In genomic region chr7:130982881-130983280, GRCm38 (mm10) we compare ENCODE assay signal across 21 mouse cellular contexts. TPM values are rescaled to one million over a fixed set of nuclear protein-coding genes. Genes with fewer than 3 reads are reported as not detected.
DNase-seq lines count a peak whose midpoint lies in the region; ATAC-seq and TF ChIP-seq lines count a peak whose summit lies in the region.
"Had no signal": no experiment of that assay in that cellular context is flagged by ENCODE, and none has a peak within 500 bp of the region (broad histone marks: within the 10 kb centered on the region; RNA-seq: fewer than 3 reads in every experiment).

No protein-coding gene starts in this region.

- TF ChIP-seq CTCF in lung, adult 2 months (IDR thresholded peaks at IDR 0.05; ENCODE audit: insufficient read depth, low read length): no peak
- TF ChIP-seq CTCF in Patski (IDR thresholded peaks at IDR 0.05): no peak

- no peak overlapping the region for H3K9ac ChIP-seq in heart, embryonic 11.5 days (ENCODE audit: low read depth, low read length)
- no peak overlapping the region for H3K9ac ChIP-seq in lung, embryonic 15.5 days
- no peak overlapping the region for H3K9ac ChIP-seq in stomach, embryonic 14.5 days (replicated peaks; ENCODE audit: low read depth, low read length)
- H3K9ac ChIP-seq: embryonic facial prominence, embryonic 13.5 days; forebrain, embryonic 12.5 days; liver, embryonic 15.5 days; midbrain, embryonic 15.5 days had no signal

- no peak for TF ChIP-seq POLR2A in lung, adult 2 months (IDR thresholded peaks at IDR 0.05; ENCODE audit: borderline replicate concordance, extremely low read depth, low read depth, low read length)

- intact Hi-C loops in gastrocnemius, postnatal 14 days (cut with DNase I; ENCODE audit: low total_unique reads): no loop called here

- no peaks in the 10 kb centered on the region for H3K27me3 ChIP-seq in heart, embryonic 11.5 days (ENCODE audit: control insufficient read depth, insufficient read depth, low read length)
- no peaks in the 10 kb centered on the region for H3K27me3 ChIP-seq in lung, embryonic 15.5 days
- no peaks in the 10 kb centered on the region for H3K27me3 ChIP-seq in Patski
- H3K27me3 ChIP-seq in stomach, embryonic 14.5 days (ENCODE audit: control insufficient read depth, insufficient read depth, low read length): no peaks in the 10 kb centered on the region
- H3K27me3 ChIP-seq: embryonic facial prominence, embryonic 13.5 days; forebrain, embryonic 12.5 days; liver, embryonic 15.5 days; midbrain, embryonic 15.5 days had no signal

- peaks cover 29% of the 10 kb centered on the region for H3K4me1 ChIP-seq in heart, embryonic 11.5 days (ENCODE audit: control insufficient read depth, insufficient read depth, low read length)
- peaks cover 44% of the 10 kb centered on the region for H3K4me1 ChIP-seq in lung, embryonic 15.5 days
- peaks cover under 1% of the 10 kb centered on the region; the same call in 1 of the 2 replicates for H3K4me1 ChIP-seq in lung, adult 2 months (ENCODE audit: control insufficient read depth, insufficient read depth, low read length)
- peaks cover 14% of the 10 kb centered on the region; the same call in 1 of the 2 replicates for H3K4me1 ChIP-seq in stomach, embryonic 14.5 days (ENCODE audit: control insufficient read depth, insufficient read depth, low read length)
- H3K4me1 ChIP-seq: liver, embryonic 15.5 days had no signal

- H3K4me3 ChIP-seq in heart, embryonic 11.5 days (ENCODE audit: low read depth, low read length): no peak overlapping the region
- no peak overlapping the region for H3K4me3 ChIP-seq in lung, embryonic 15.5 days
- H3K4me3 ChIP-seq in lung, adult 2 months (replicated peaks; ENCODE audit: extremely low read depth, low read depth, low read length): no peak overlapping the region
- H3K4me3 ChIP-seq in stomach, embryonic 14.5 days (ENCODE audit: low read depth, low read length): no peak overlapping the region
- H3K4me3 ChIP-seq: embryonic facial prominence, embryonic 13.5 days; forebrain, embryonic 12.5 days; liver, embryonic 15.5 days; midbrain, embryonic 15.5 days had no signal

- WGBS in heart, embryonic 11.5 days (ENCODE audit: insufficient replicate concordance): 55% methylated on average over 3 of the region's 3 CpGs
- 50% methylated on average over 3 of the region's 3 CpGs for WGBS in lung, embryonic 15.5 days
- 50% methylated on average over 3 of the region's 3 CpGs for WGBS in lung, adult 2 months
- WGBS in stomach, embryonic 14.5 days: 65% methylated on average over 3 of the region's 3 CpGs

- H3K4me2 ChIP-seq in heart, embryonic 11.5 days: no peak overlapping the region
- no peak overlapping the region for H3K4me2 ChIP-seq in lung, embryonic 15.5 days
- no peak overlapping the region for H3K4me2 ChIP-seq in stomach, embryonic 14.5 days (replicated peaks; ENCODE audit: low read depth, low read length)
- H3K4me2 ChIP-seq: embryonic facial prominence, embryonic 13.5 days; forebrain, embryonic 12.5 days; liver, embryonic 15.5 days; midbrain, embryonic 15.5 days had no signal

- H3K36me3 ChIP-seq in heart, embryonic 11.5 days (ENCODE audit: control insufficient read depth, insufficient read depth, low read length): no peaks in the 10 kb centered on the region; the same call in 1 of the 2 replicates
- H3K36me3 ChIP-seq in lung, embryonic 15.5 days: no peaks in the 10 kb centered on the region
- no peaks in the 10 kb centered on the region for H3K36me3 ChIP-seq in stomach, embryonic 14.5 days (ENCODE audit: control insufficient read depth, insufficient read depth, low read length)
- H3K36me3 ChIP-seq: embryonic facial prominence, embryonic 13.5 days; forebrain, embryonic 12.5 days; G1E; liver, embryonic 15.5 days; midbrain, embryonic 15.5 days had no signal

- no peak for DNase-seq in heart, adult 9 months (ENCODE audit: low spot score in 2 of 2)
- no peak for DNase-seq in lung, adult 2 months
- no peak for DNase-seq in Patski (ENCODE audit: low read depth, low spot score)
- no peak for DNase-seq in gastrocnemius, postnatal 14 days
- DNase-seq: adrenal gland, postnatal 10 days; cerebellum, adult 18-20 months; gastrocnemius, postnatal 25 days; right cerebral cortex, postnatal 4 days had no signal

- H3K9me3 ChIP-seq in heart, embryonic 11.5 days (replicated peaks; ENCODE audit: control insufficient read depth, low read length): no peaks in the 10 kb centered on the region
- no peaks in the 10 kb centered on the region for H3K9me3 ChIP-seq in lung, embryonic 15.5 days
- no peaks in the 10 kb centered on the region for H3K9me3 ChIP-seq in stomach, embryonic 14.5 days (ENCODE audit: control insufficient read depth, low read depth, low read length)
- H3K9me3 ChIP-seq: embryonic facial prominence, embryonic 13.5 days; forebrain, embryonic 12.5 days; liver, embryonic 15.5 days; midbrain, embryonic 15.5 days had no signal

- POLR2A ChIA-PET in Patski (lab: Charles Lee): interaction anchor here (0.6 kb wide), 1 partner anchor 123 kb away, joined by 4 read pairs; no protein-coding TSS in a partner anchor

- CTCF ChIA-PET in Patski (lab: Charles Lee): interaction anchor here (1.5 kb wide), 1 partner anchor 70 kb away, joined by 3 read pairs; no protein-coding TSS in a partner anchor

- no peak for ATAC-seq in heart, embryonic 11.5 days (replicated peaks; ENCODE audit: insufficient number of reproducible peaks, low FRiP score, low TSS enrichment)
- ATAC-seq in lung, embryonic 15.5 days (ENCODE audit: borderline replicate concordance, extremely low read depth, low FRiP score, low TSS enrichment): no peak
- ATAC-seq in Patski: peak; percentile 8
- 0 out of 2 replicates have a peak, but pooled peaks have one; percentile 15 for ATAC-seq in stomach, embryonic 14.5 days (ENCODE audit: insufficient number of reproducible peaks, insufficient read depth, low FRiP score, low read depth)
- ATAC-seq in megakaryocyte, adult 5-6 weeks (ENCODE audit: poor library complexity, severe bottlenecking): no peak
- ATAC-seq: midbrain, embryonic 15.5 days had no signal

- H3K27ac ChIP-seq in heart, embryonic 11.5 days (ENCODE audit: low read depth, low read length): 0 out of 2 replicates have a peak overlapping the region, but pooled peaks have one; percentile 70
- peak overlapping the region; percentile 49 for H3K27ac ChIP-seq in lung, embryonic 15.5 days
- no peak overlapping the region for H3K27ac ChIP-seq in stomach, embryonic 14.5 days (ENCODE audit: low read length)
- H3K27ac ChIP-seq: forebrain, embryonic 12.5 days; liver, embryonic 15.5 days; midbrain, embryonic 15.5 days had no signal

- in situ Hi-C loops in Patski (cut with MboI; ENCODE audit: low pct_unique_long_range_greater_than_20kb): loop anchor here (10.0 kb wide), 1 partner anchor 208 kb away; the partner anchor contains the start of gene Btbd16

RNA-seq across cellular contexts. Expression of gene Htra1, which starts 47.0 kb away (rescaled TPM):
- 38.7 TPM in 2 replicates for polyA plus RNA-seq in heart, embryonic 11.5 days (2014; fragmentation: Nextera tagmentation; extraction: Ambion mirVana)
- polyA plus RNA-seq in lung, embryonic 15.5 days (2015; fragmentation: Nextera tagmentation; extraction: Ambion mirVana): 58.0 and 59.7 TPM in 2 replicates
- 64.7 and 65.2 TPM in 2 replicates for polyA plus RNA-seq in lung, adult 2 months (2012; rRNA removed)
- 170 TPM for polyA plus RNA-seq in Patski (2021)
- polyA plus RNA-seq in stomach, embryonic 14.5 days (2014; fragmentation: Nextera tagmentation; extraction: Ambion mirVana): 10.2 and 14.7 TPM in 2 replicates
- total RNA-seq in gastrocnemius, postnatal 14 days (2021): 10 to 100 TPM; 65.3 to 77.2 TPM
- 0.68 TPM in 1 of 2 replicates, not detected in the other for total RNA-seq in megakaryocyte, adult 5-6 weeks (2015)
- 0.65 TPM in 1 of 2 replicates, not detected in the other for total RNA-seq in megakaryocyte, adult 5-6 weeks (2017)
- total RNA-seq: common myeloid progenitor, adult 5-6 weeks; G1E; neutrophil, adult 5-6 weeks had no signal
- polyA plus RNA-seq: G1E had no signal

RNA-seq across cellular contexts. Expression of gene Dmbt1, which starts 49.0 kb away (rescaled TPM):
- polyA plus RNA-seq in heart, embryonic 11.5 days (2014; fragmentation: Nextera tagmentation; extraction: Ambion mirVana): not detected in 2 replicates
- polyA plus RNA-seq in lung, embryonic 15.5 days (2015; fragmentation: Nextera tagmentation; extraction: Ambion mirVana): not detected in 2 replicates
- polyA plus RNA-seq in lung, adult 2 months (2012; rRNA removed): 0.12 and 4.0 TPM in 2 replicates
- polyA plus RNA-seq in Patski (2021): not detected
- polyA plus RNA-seq in stomach, embryonic 14.5 days (2014; fragmentation: Nextera tagmentation; extraction: Ambion mirVana): 7.4 and 10.9 TPM in 2 replicates
- not detected for total RNA-seq in gastrocnemius, postnatal 14 days (2021)
- not detected in 2 replicates for total RNA-seq in megakaryocyte, adult 5-6 weeks (2015)
- not detected in 2 replicates for total RNA-seq in megakaryocyte, adult 5-6 weeks (2017)
- total RNA-seq: common myeloid progenitor, adult 5-6 weeks; gastrocnemius, postnatal 25 days; megakaryocyte progenitor cell, adult 5-6 weeks; neutrophil, adult 5-6 weeks had no signal
- polyA plus RNA-seq: embryonic facial prominence, embryonic 13.5 days; forebrain, embryonic 12.5 days; G1E; hindbrain, embryonic 11.5 days had no signal

Comparison
In these comparisons a context has a peak if more than half of its experiments do, and no peak if none do; other contexts are left out.
1. ATAC-seq: peak in Patski (single experiment) and stomach, embryonic 14.5 days (single experiment); none in heart, embryonic 11.5 days (single experiment), lung, embryonic 15.5 days (single experiment) and megakaryocyte, adult 5-6 weeks (single experiment).